Mouse (Mus musculus): ENCODE data around the gene Hdac5.

The Hdac5 gene

DNA sequence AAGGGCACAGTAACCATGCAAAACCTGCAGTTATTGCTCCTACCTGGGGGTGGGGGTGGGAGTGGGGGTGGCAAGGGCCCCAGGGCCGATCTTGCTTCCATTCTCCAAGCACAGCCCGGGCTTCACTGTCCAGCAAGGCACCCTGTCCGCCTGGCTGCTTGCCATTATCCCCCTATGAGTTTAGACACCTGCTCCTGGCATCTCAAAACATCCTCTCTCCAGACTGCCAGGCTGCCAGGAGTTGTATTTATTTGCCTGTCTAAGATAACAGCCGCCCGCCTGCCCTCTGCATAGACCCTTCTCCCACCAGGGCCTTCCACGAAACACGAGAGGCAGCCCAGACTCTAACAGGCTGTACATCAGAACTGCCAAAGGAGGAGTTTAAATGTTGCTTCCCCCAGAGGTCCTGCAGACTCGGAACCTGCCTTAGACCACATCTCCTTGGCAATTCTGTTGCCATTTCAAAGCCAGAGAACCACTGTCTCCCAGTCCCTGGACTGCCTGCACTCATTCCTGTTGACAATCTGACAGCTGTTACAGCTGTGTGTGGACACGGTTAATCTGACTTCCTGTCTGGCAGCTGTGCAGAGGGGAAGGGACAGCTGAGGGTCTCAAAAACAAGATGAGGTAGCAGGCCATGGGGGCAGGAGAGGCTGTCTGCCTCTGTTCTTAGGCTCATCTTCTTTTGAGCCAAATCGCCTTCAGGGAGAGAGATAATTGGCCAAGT lies 15.4 kb downstream of the Hdac5 start:
- Histone ChIP-seq H3K27me3 (ENCODE audit: control insufficient read depth, insufficient read depth, low read length, poor library complexity, severe bottlenecking) (no peaks in the 10 kb centered on the region), H3K36me3 (ENCODE audit: control insufficient read depth, insufficient read depth, low read length, poor library complexity, severe bottlenecking) (no peaks in the 10 kb centered on the region; the same call in 1 of the 2 replicates)
- DNase-seq (ENCODE audit: low read depth, low spot score): no peak

DNA sequence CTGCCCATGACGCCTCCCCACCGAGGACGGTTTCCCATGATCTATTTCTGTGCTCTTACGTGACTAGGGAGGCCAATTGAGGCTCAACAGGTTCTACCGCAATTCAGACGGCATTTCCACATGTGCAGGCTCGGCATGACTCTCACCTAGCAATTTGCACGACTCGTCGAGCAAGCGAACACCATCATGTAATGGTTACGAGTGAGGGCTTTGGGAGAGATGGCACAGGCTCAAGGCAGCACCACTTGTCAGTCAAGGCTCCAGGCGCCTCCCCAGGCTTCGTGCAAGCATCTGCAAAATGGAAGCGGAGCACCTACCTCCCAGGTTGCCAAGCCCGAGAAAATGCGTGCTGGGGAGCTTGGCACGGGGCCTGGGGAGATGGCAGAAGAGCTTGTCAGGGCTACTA lies 18.0 kb downstream of the Hdac5 start:
- Histone ChIP-seq H3K27me3 (ENCODE audit: control insufficient read depth, insufficient read depth, low read length, poor library complexity, severe bottlenecking) (no peaks in the 10 kb centered on the region), H3K36me3 (ENCODE audit: control insufficient read depth, insufficient read depth, low read length, poor library complexity, severe bottlenecking) (no peaks in the 10 kb centered on the region; the same call in 1 of the 2 replicates)
- DNase-seq (ENCODE audit: low read depth, low spot score): no peak

DNA sequence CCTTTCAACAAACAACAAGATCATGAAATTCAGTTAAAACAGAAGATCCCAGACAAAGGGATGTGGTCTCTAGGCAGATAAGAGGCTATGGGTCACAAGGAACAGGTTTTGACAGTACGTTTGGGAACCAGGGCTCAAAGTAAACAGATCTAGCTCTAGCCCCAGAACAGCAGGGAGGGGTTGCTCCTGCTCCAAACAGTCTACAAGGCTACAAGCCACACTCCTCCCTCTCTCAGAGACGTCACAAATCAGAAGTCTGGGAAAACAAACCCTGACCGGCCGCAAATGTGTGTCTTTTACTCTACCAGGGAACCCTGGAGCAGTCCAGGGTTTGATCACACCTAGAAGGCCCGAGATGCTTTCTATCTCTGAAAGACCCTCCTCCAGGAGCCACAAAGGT lies 19.0 kb downstream of the Hdac5 start:
- no peak for DNase-seq (ENCODE audit: low read depth, low spot score)
- no peaks in the 10 kb centered on the region; the same call in 1 of the 2 replicates for H3K36me3 ChIP-seq (ENCODE audit: control insufficient read depth, insufficient read depth, low read length, poor library complexity, severe bottlenecking)
- no peaks in the 10 kb centered on the region for H3K27me3 ChIP-seq (ENCODE audit: control insufficient read depth, insufficient read depth, low read length, poor library complexity, severe bottlenecking)

DNA sequence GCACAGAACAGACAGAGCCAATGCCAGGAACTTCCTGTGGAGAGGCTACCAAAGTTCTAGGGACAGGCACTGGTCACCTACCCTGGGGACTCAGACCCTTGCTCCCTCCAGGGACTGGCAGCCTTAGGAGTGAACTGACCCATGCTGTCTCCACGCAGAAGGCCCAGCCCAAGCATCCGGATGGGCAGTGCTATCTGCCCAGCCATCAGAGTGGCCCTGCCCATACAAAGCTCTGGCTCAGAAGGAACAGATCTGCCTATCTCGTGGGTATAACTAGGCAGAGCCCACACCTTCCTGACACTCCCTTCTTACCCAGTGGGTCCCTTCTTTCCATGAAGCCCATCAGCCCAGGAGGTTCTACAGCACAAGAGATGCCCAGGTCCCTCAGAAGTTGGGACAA lies 19.8 kb downstream of the Hdac5 start:
- H3K27me3 ChIP-seq (ENCODE audit: control insufficient read depth, insufficient read depth, low read length, poor library complexity, severe bottlenecking): no peaks in the 10 kb centered on the region
- no peaks in the 10 kb centered on the region; the same call in 1 of the 2 replicates for H3K36me3 ChIP-seq (ENCODE audit: control insufficient read depth, insufficient read depth, low read length, poor library complexity, severe bottlenecking)
- DNase-seq (ENCODE audit: low read depth, low spot score): no peak

DNA sequence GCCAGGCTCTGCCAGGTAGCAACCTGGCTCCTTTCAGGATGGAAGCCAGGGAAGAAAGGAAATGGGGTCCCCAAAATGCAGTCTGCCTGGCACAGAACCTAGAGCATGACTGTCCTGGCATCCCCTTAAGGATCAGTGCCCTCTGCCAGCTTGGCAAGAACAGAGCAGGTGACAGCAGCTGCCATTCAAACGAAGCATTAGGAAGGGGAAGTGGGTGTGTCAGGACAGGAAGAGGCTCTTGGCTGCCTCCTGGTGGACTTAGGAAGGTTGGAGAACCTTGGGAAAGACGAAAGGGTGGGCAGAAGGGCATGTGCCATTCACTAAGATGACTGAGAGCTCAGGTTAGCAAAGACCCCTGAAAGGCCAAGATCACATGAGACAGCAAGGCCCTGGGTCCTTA lies 20.2 kb downstream of the Hdac5 start:
- peak; percentile 72 for DNase-seq (ENCODE audit: low read depth, low spot score)
- no peaks in the 10 kb centered on the region for H3K27me3 ChIP-seq (ENCODE audit: control insufficient read depth, insufficient read depth, low read length, poor library complexity, severe bottlenecking)

DNA sequence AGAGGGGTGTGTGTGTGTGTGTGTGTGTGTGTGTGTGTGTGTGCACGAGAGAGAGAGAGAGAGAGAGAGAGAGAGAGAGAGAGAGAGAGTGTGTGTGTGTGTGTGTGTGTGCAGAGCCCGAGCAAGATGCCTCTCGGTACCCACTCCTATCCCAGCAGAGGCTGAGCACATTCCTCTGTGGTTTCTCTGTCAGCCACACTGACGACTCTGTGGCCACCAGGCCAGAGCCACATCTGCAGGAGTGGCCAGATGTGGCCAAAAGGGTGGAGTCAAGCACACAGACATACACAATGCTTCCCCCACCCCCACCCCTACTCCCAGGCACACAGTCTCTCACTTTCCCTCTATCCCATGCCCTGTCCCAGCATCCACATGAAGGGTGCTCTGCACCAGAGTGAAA lies 21.1 kb downstream of the Hdac5 start:
- no peak for DNase-seq (ENCODE audit: low read depth, low spot score)
- H3K36me3 ChIP-seq (ENCODE audit: control insufficient read depth, insufficient read depth, low read length, poor library complexity, severe bottlenecking): no peaks in the 10 kb centered on the region
- no peaks in the 10 kb centered on the region for H3K27me3 ChIP-seq (ENCODE audit: control insufficient read depth, insufficient read depth, low read length, poor library complexity, severe bottlenecking)

More for the DNA sequence above, 20.2 kb downstream of the Hdac5 start:
- no peaks in the 10 kb centered on the region; the same call in 1 of the 2 replicates for H3K36me3 ChIP-seq (ENCODE audit: control insufficient read depth, insufficient read depth, low read length, poor library complexity, severe bottlenecking)

DNA sequence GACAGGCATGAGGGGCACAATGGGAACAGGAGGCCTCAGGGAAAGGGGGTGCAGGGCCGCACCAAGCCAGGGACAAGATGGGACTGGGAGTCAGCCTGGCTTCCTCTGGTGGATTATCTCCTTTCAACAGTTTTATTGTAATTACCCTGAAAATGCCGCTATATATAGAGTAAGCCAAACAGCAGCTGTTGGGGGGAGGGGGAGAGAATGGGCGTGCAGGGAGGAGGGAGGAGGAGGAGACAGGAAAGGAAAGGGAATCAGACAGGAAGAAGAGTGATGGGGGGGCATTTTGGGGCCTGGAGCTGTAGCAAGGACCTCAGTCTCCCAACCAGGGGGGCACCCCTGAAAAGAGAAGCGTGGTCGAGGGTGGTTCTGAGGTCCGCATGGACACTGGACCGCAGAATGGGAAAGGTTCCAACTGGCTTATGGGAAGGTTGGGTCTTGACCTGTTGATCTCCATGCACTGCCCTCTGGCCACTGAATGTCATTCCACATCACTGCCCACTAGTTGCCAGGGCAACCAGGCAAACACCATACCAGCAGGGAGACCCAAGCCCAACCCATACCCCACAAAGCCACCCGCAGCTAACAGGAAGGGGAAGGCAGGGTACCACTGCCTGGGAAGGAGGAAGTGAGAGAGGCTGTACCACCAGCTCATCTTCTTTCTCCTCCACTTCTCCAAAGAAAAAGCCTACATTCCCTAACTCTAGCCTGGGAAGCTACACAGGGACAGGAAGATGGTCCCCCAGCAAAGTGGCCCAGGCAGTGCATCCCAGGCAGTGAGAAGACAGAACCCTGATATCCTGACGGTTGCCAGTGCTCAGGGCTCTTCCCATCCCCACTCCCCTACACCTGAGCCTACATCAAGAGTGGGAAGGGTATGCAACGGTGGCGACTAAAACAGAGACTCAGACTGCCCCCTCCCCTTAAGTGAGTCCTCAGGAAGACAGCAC lies 21.9 kb downstream of the Hdac5 start:
- H3K27me3 ChIP-seq (ENCODE audit: control insufficient read depth, insufficient read depth, low read length, poor library complexity, severe bottlenecking): no peaks in the 10 kb centered on the region
- no peaks in the 10 kb centered on the region for H3K36me3 ChIP-seq (ENCODE audit: control insufficient read depth, insufficient read depth, low read length, poor library complexity, severe bottlenecking)
- peak; percentile 34 for DNase-seq (ENCODE audit: low read depth, low spot score)

DNA sequence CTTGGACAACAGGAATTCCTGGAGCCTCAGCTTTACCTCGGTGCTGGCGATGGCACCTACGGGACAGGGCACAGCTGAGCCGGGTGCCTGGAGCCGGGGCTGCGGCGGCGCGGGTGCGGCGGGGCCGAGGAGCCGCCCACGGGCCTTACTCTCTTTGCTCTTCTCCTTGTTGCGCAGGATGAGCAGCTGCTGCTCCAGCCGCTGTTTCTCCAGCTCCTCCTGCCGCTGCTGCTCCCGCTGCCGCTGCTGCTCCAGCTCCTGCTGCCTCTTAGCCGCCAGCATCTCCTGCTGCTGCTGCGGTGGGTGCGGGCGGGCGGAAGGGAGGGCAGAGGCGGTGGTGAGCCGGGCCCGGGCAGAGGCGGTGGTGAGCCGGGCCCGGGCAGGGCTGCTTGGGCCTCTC lies 23.5 kb downstream of the Hdac5 start:
- H3K36me3 ChIP-seq (ENCODE audit: control insufficient read depth, insufficient read depth, low read length, poor library complexity, severe bottlenecking): peaks cover 4% of the 10 kb centered on the region; the same call in 1 of the 2 replicates
- no peaks in the 10 kb centered on the region for H3K27me3 ChIP-seq (ENCODE audit: control insufficient read depth, insufficient read depth, low read length, poor library complexity, severe bottlenecking)
- DNase-seq (ENCODE audit: low read depth, low spot score): no peak

DNA sequence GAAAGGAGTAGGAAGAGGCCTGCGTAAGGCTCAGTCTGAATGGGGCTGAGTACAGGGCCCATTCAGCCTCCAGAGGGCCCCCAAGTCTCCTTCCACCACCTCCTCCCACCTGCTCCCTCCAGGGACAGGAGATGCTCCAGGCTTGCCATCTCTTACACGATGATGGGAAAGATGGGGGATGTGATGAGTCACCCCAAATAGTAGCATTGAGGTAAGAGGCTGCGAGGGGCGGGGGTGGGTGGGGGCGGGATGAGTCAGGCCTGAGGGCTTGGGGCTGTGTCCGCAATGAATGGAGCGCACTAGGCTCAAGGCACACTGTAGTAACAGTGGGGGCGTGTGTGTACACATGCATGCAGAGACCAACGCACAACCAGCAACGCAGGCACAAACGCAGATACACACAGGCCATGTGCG lies 28.6 kb downstream of the Hdac5 start:
- DNase-seq (ENCODE audit: low read depth, low spot score): no peak
- H3K36me3 ChIP-seq (ENCODE audit: control insufficient read depth, insufficient read depth, low read length, poor library complexity, severe bottlenecking): peaks cover 5% of the 10 kb centered on the region
- no peaks in the 10 kb centered on the region for H3K27me3 ChIP-seq (ENCODE audit: control insufficient read depth, insufficient read depth, low read length, poor library complexity, severe bottlenecking)

DNA sequence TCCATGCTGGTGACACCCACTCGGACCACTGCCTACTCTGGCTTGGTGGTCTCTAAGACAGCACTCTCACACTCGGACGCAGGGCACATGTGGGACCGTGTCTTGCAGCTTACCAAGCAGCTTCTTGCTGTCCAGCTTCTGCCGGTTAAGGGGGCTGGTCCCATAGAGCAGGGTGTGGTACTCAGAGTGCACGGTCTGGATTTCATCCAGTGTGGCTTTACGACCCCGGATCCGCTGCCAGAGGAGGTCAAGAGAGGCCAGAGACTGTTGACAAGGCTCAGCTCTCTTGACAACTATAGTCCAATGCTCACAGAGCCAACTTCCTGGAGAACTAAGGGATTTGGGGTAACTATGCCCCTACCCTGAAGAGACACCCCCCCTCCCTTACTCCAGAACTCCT lies 30.1 kb downstream of the Hdac5 start:
- peaks cover 7% of the 10 kb centered on the region for H3K36me3 ChIP-seq (ENCODE audit: control insufficient read depth, insufficient read depth, low read length, poor library complexity, severe bottlenecking)
- no peaks in the 10 kb centered on the region for H3K27me3 ChIP-seq (ENCODE audit: control insufficient read depth, insufficient read depth, low read length, poor library complexity, severe bottlenecking)
- no peak for DNase-seq (ENCODE audit: low read depth, low spot score)

DNA sequence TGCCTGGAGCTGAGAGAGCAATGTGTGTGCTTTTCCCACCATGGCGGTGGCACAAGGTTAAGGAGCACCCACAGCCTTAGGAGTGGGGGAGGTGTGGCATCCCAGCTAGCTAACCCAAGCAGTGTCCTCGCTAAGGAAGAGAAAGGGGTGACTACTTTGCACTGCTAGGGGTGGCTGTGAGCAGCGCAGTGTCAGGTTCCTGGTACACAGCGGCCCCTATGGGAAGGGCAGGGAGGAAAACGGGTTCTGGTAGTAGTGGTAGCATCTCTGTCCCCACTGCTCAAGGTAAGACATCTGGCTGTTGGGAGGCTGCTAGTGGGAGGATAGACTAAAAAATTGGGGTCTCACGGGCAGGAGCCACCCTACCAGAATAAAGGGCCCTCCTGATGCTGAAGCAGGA lies 31.7 kb downstream of the Hdac5 start:
- no peaks in the 10 kb centered on the region for H3K27me3 ChIP-seq (ENCODE audit: control insufficient read depth, insufficient read depth, low read length, poor library complexity, severe bottlenecking)
- H3K36me3 ChIP-seq (ENCODE audit: control insufficient read depth, insufficient read depth, low read length, poor library complexity, severe bottlenecking): peaks cover 7% of the 10 kb centered on the region
- DNase-seq (ENCODE audit: low read depth, low spot score): no peak

DNA sequence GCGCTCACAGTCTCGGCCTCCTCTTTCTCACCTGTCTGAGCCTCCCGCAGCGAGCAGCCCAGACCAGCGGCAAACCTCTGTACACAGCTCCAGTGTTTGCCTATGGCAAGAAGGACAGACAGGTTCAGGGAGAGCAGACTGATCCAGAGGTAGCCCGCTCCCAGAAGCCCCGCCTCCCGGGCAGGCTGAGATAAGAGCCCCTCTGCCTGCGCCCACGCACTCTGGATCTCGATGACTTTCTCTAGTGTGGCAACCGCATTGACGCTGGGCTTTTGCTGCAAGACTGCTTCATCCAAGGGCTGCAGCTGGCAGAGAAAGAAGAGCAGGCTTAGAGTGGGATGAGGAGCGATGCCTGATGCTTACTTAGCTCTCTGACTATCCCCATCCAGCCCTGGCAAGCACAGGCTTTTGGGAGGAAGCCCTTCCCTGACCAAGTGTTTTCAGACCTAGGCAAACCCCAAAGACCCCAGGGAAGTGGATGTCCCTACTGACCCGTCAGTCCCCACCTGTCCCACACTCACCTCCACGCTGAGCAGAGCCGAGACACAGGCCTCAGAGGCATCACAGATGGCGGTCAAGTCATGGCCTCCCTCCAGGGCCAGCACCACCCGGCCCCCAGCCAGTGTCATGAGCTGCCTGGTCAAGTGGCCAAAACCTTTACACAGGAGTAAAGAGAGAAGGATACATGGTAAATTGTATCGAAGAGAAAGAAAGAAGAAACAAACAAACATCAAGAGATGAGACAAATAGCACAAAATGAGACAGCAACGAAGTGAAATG lies 33.8 kb downstream of the Hdac5 start:
- Histone ChIP-seq H3K36me3 (ENCODE audit: control insufficient read depth, insufficient read depth, low read length, poor library complexity, severe bottlenecking) (peaks cover 1% of the 10 kb centered on the region), H3K27me3 (ENCODE audit: control insufficient read depth, insufficient read depth, low read length, poor library complexity, severe bottlenecking) (no peaks in the 10 kb centered on the region)
- DNase-seq (ENCODE audit: low read depth, low spot score): no peak

DNA sequence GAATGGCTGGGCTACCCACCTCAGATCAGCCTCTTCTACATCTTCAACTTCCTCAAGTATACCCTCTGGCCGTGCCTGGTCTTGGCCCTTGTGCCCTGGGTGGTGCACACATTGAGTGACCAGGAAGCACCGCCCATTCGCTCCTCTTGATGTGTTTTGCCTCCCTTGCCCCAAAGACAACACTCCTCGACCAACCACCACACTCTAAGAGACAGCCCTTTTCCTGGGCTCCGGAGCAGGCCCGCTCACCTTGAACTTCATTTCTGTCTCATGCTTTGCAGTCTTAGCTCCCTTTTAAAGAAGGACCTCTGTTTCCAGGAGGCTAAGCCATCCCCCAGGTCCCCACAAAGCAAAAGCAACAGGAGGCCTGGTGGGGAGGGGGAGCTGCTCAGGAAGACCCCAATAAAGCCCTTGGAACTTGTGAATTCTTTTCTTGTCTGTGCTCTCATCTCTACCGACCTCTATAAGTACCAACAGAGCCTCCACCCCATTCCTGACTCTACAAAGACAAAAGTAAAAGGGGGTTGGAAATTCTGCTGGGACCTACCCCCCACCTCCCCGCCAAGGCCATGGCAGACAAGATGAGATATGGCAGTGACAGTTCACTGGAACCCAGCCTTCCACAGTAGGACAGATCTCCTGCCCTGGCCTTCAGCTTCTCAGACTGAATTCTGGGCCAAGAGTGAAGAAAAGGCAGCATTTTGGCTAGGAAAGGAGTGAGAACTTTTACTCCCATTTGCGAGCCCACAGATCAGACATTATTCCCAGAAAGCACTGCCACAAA lies 36.1 kb downstream of the Hdac5 start:
- H3K27me3 ChIP-seq (ENCODE audit: control insufficient read depth, insufficient read depth, low read length, poor library complexity, severe bottlenecking): no peaks in the 10 kb centered on the region
- DNase-seq (ENCODE audit: low read depth, low spot score): no peak
- H3K36me3 ChIP-seq (ENCODE audit: control insufficient read depth, insufficient read depth, low read length, poor library complexity, severe bottlenecking): peaks cover 1% of the 10 kb centered on the region; the same call in 1 of the 2 replicates

DNA sequence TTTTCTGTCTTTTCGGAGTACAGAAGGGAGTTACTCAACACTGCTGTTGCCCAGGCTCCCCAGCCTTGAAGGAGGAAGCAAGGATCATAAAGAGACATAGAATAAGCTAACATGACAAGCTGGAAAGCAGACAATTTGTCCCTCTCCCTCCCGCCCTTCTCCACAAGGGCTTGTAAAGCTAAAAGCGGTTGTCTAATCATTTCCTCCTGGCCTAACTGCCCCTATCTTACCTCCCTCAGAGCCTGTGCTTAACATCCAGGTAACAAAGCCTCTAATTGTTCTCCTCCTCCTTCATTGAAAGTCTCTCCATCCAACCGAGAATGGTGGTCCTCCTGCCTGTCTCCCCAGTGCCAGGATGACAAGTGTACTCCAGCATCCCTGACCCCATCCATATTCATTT lies 39.1 kb downstream of the Hdac5 start:
- Histone ChIP-seq H3K36me3 (ENCODE audit: control insufficient read depth, insufficient read depth, low read length, poor library complexity, severe bottlenecking) (peaks cover 1% of the 10 kb centered on the region; the same call in 1 of the 2 replicates), H3K27me3 (ENCODE audit: control insufficient read depth, insufficient read depth, low read length, poor library complexity, severe bottlenecking) (no peaks in the 10 kb centered on the region)
- DNase-seq (ENCODE audit: low read depth, low spot score): no peak
